ENCODE assay signal across 8 mouse cellular contexts in genomic region chr4:126803268-126803873, GRCm38 (mm10). TPM values are rescaled to one million over a fixed set of nuclear protein-coding genes. Genes with fewer than 3 reads are reported as not detected.
A peak's percentile ranks its signal among the peaks of the same experiment; 100 is the strongest.
DNase-seq lines count a peak whose midpoint lies in the region; ATAC-seq lines count a peak whose summit lies in the region.

No protein-coding gene starts in this region.

- H3K27me3 ChIP-seq in forebrain, embryonic 14.5 days (replicated peaks; ENCODE audit: control insufficient read depth, insufficient read depth, low read length) = no peaks in the 10 kb centered on the region
- no peaks in the 10 kb centered on the region for H3K27me3 ChIP-seq in intestine, embryonic 16.5 days (replicated peaks; ENCODE audit: control insufficient read depth, insufficient read depth, low read length)
- no peaks in the 10 kb centered on the region for H3K27me3 ChIP-seq in midbrain, embryonic 16.5 days (ENCODE audit: control insufficient read depth, insufficient read depth, low read depth, low read length)

- DNase-seq in layer of hippocampus, postnatal 14 days (ENCODE audit: low spot score in 2 of 2) = peak; percentile 16 to 59
- no peak for DNase-seq in layer of hippocampus, postnatal 10 days (ENCODE audit: low spot score in 2 of 2)
- DNase-seq in brain, adult 2 months (ENCODE audit: low read depth, low spot score) = peak; percentile 89
- peak; percentile 60 for DNase-seq in forebrain, embryonic 14.5 days (ENCODE audit: low spot score)
- no peak for DNase-seq in thymus, postnatal 0 days (ENCODE audit: low spot score)
- DNase-seq in embryo, embryonic 9.5 days (ENCODE audit: extremely low spot score) = no peak

- peak; percentile 60; the same call in 1 of the 2 replicates for ATAC-seq in forebrain, embryonic 14.5 days
- ATAC-seq in intestine, embryonic 16.5 days = peak; percentile 98
- 0 out of 2 replicates have a peak, but pooled peaks have one; percentile 14 for ATAC-seq in midbrain, embryonic 16.5 days

- H3K9ac ChIP-seq in forebrain, embryonic 14.5 days (ENCODE audit: low read length) = no peak overlapping the region
- H3K9ac ChIP-seq in intestine, embryonic 16.5 days (ENCODE audit: low read depth, low read length) = no peak overlapping the region
- H3K9ac ChIP-seq in midbrain, embryonic 16.5 days (ENCODE audit: low read depth, low read length) = no peak overlapping the region

- H3K36me3 ChIP-seq in forebrain, embryonic 14.5 days (ENCODE audit: control insufficient read depth, insufficient read depth, low read length) = 0 out of 2 replicates have a peak, but pooled peaks cover 3% of the 10 kb centered on the region
- no peaks in the 10 kb centered on the region for H3K36me3 ChIP-seq in intestine, embryonic 16.5 days (ENCODE audit: control insufficient read depth, insufficient read depth, low read length)
- no peaks in the 10 kb centered on the region for H3K36me3 ChIP-seq in midbrain, embryonic 16.5 days (ENCODE audit: control insufficient read depth, insufficient read depth, low read length)

- H3K27ac ChIP-seq in forebrain, embryonic 14.5 days (ENCODE audit: low read depth, low read length) = peak overlapping the region; percentile 41; the same call in 1 of the 2 replicates
- H3K27ac ChIP-seq in intestine, embryonic 16.5 days (ENCODE audit: low read length) = peak overlapping the region; percentile 48; the same call in 1 of the 2 replicates
- peak overlapping the region; percentile 55 for H3K27ac ChIP-seq in midbrain, embryonic 16.5 days (ENCODE audit: low read length)

- no peaks in the 10 kb centered on the region for H3K9me3 ChIP-seq in forebrain, embryonic 14.5 days (replicated peaks; ENCODE audit: control insufficient read depth, low read length)
- no peaks in the 10 kb centered on the region for H3K9me3 ChIP-seq in intestine, embryonic 16.5 days (ENCODE audit: control insufficient read depth, low read length)
- no peaks in the 10 kb centered on the region for H3K9me3 ChIP-seq in midbrain, embryonic 16.5 days (replicated peaks; ENCODE audit: control insufficient read depth, low read length, poor library complexity, severe bottlenecking)

- no peak overlapping the region for H3K4me2 ChIP-seq in forebrain, embryonic 14.5 days (ENCODE audit: low read length)
- H3K4me2 ChIP-seq in intestine, embryonic 16.5 days (ENCODE audit: low read depth, low read length) = peak overlapping the region; percentile 19; the same call in 1 of the 2 replicates
- no peak overlapping the region for H3K4me2 ChIP-seq in midbrain, embryonic 16.5 days (ENCODE audit: low read length)

- 31% methylated on average over 8 of the region's 8 CpGs for WGBS in forebrain, embryonic 14.5 days
- WGBS in intestine, embryonic 16.5 days = 29% methylated on average over 8 of the region's 8 CpGs
- WGBS in midbrain, embryonic 16.5 days = 42% methylated on average over 8 of the region's 8 CpGs

- peaks cover 4% of the 10 kb centered on the region; the same call in 1 of the 2 replicates for H3K4me1 ChIP-seq in forebrain, embryonic 14.5 days (ENCODE audit: control insufficient read depth, insufficient read depth, low read length)
- peaks cover 17% of the 10 kb centered on the region for H3K4me1 ChIP-seq in intestine, embryonic 16.5 days (ENCODE audit: control insufficient read depth, insufficient read depth, low read length)
- peaks cover 11% of the 10 kb centered on the region; the same call in 1 of the 2 replicates for H3K4me1 ChIP-seq in midbrain, embryonic 16.5 days (ENCODE audit: control insufficient read depth, insufficient read depth, low read length)

- H3K4me3 ChIP-seq in forebrain, embryonic 14.5 days (ENCODE audit: low read depth, low read length) = no peak overlapping the region
- H3K4me3 ChIP-seq in intestine, embryonic 16.5 days (ENCODE audit: low read length) = no peak overlapping the region
- H3K4me3 ChIP-seq in midbrain, embryonic 16.5 days (ENCODE audit: low read depth, low read length) = no peak overlapping the region

RNA-seq across cellular contexts. Expression of gene AU040320, which starts 50.0 kb away (rescaled TPM):
- total RNA-seq in layer of hippocampus, postnatal 14 days (2021) = 10 to 100 TPM; 59.2 to 59.4 TPM
- total RNA-seq in layer of hippocampus, postnatal 10 days (2021) = 10 to 100 TPM; 48.1 to 48.9 TPM
- 28.2 and 35.4 TPM in 2 replicates for polyA plus RNA-seq in forebrain, embryonic 14.5 days (2014; fragmentation: Nextera tagmentation; extraction: Ambion mirVana)
- polyA plus RNA-seq in intestine, embryonic 16.5 days (2015; fragmentation: Nextera tagmentation; extraction: Ambion mirVana) = 36.4 and 44.0 TPM in 2 replicates
- polyA plus RNA-seq in midbrain, embryonic 16.5 days (2015; fragmentation: Nextera tagmentation; extraction: Ambion mirVana) = 36.5 and 42.8 TPM in 2 replicates
- polyA plus RNA-seq in thymus, postnatal 0 days (2015; fragmentation: Nextera tagmentation; extraction: Ambion mirVana) = 15.4 and 15.6 TPM in 2 replicates

RNA-seq across cellular contexts. Expression of gene Ncdn, which starts 50.1 kb away (rescaled TPM):
- total RNA-seq in layer of hippocampus, postnatal 14 days (2021) = 1,000 to 10,000 TPM; 1,231 to 1,244 TPM
- 100 to 1,000 TPM; 742 to 746 TPM for total RNA-seq in layer of hippocampus, postnatal 10 days (2021)
- polyA plus RNA-seq in forebrain, embryonic 14.5 days (2014; fragmentation: Nextera tagmentation; extraction: Ambion mirVana) = 47.8 and 79.3 TPM in 2 replicates
- 25.6 and 27.4 TPM in 2 replicates for polyA plus RNA-seq in intestine, embryonic 16.5 days (2015; fragmentation: Nextera tagmentation; extraction: Ambion mirVana)
- 134 and 161 TPM in 2 replicates for polyA plus RNA-seq in midbrain, embryonic 16.5 days (2015; fragmentation: Nextera tagmentation; extraction: Ambion mirVana)
- 18.4 and 20.6 TPM in 2 replicates for polyA plus RNA-seq in thymus, postnatal 0 days (2015; fragmentation: Nextera tagmentation; extraction: Ambion mirVana)

Comparison
In these comparisons a context has a peak if more than half of its experiments do, and no peak if none do; other contexts are left out.
1. DNase-seq: peak in layer of hippocampus, postnatal 14 days (2 of 2), brain, adult 2 months (single experiment) and forebrain, embryonic 14.5 days (single experiment); none in layer of hippocampus, postnatal 10 days (0 of 2), thymus, postnatal 0 days (single experiment) and embryo, embryonic 9.5 days (single experiment).
2. ATAC-seq: peak in every context shown above with its lines; median percentile 98 in intestine, embryonic 16.5 days; 60 in forebrain, embryonic 14.5 days; 14 in midbrain, embryonic 16.5 days.
3. Peak in every context shown above with its lines, with median percentiles within 50 percentile points of each other: H3K27ac ChIP-seq.